Comparison of ENCODE assay signal across 16 mouse cellular contexts in genomic region chr4:140947487-140948440, GRCm38 (mm10). TPM values are rescaled to one million over a fixed set of nuclear protein-coding genes. Genes with fewer than 3 reads are reported as not detected.
DNase-seq lines count a peak whose midpoint lies in the region; ATAC-seq and TF ChIP-seq lines count a peak whose summit lies in the region.
"Had no signal": no experiment of that assay in that cellular context is flagged by ENCODE, and none has a peak within 500 bp of the region (broad histone marks: within the 10 kb centered on the region; RNA-seq: fewer than 3 reads in every experiment).

No protein-coding gene starts in this region.

- no peak for TF ChIP-seq POLR2A in kidney, adult 2 months (IDR thresholded peaks at IDR 0.05; ENCODE audit: low read depth, low read length)
- TF ChIP-seq POLR2A in spleen, adult 2 months (IDR thresholded peaks at IDR 0.05; ENCODE audit: low read depth, low read length), result no peak

- H3K27me3 ChIP-seq in kidney, adult 2 months (replicated peaks; ENCODE audit: control insufficient read depth, insufficient read depth, low read length), result no peaks in the 10 kb centered on the region
- no peaks in the 10 kb centered on the region for H3K27me3 ChIP-seq in spleen, adult 2 months (ENCODE audit: control insufficient read depth, insufficient read depth, low read length)
- H3K27me3 ChIP-seq in neural tube, embryonic 15.5 days (replicated peaks), result no peaks in the 10 kb centered on the region
- H3K27me3 ChIP-seq: limb, embryonic 12.5 days; megakaryocyte, embryonic 14.5 days had no signal

- no peak for TF ChIP-seq CTCF in kidney, adult 2 months (conservative IDR thresholded peaks at IDR 0.05; ENCODE audit: insufficient read depth, insufficient read length, low read depth, low read length)
- TF ChIP-seq CTCF in spleen, adult 2 months (IDR thresholded peaks at IDR 0.05; ENCODE audit: extremely low read depth, insufficient read depth, insufficient read length, insufficient replicate concordance), result no peak

- no peaks in the 10 kb centered on the region for H3K36me3 ChIP-seq in kidney, adult 2 months (ENCODE audit: control insufficient read depth, insufficient read depth, low read length)
- H3K36me3 ChIP-seq in spleen, adult 2 months (ENCODE audit: control insufficient read depth, insufficient read depth, low read length), result no peaks in the 10 kb centered on the region
- no peaks in the 10 kb centered on the region for H3K36me3 ChIP-seq in neural tube, embryonic 15.5 days
- H3K36me3 ChIP-seq: heart, embryonic 10.5 days; limb, embryonic 12.5 days had no signal

- H3K4me3 ChIP-seq in kidney, adult 2 months (ENCODE audit: insufficient read depth, low read depth, low read length), result no peak overlapping the region
- no peak overlapping the region for H3K4me3 ChIP-seq in spleen, adult 2 months (ENCODE audit: extremely low read depth, insufficient read depth, insufficient read length)
- no peak overlapping the region for H3K4me3 ChIP-seq in neural tube, embryonic 15.5 days (replicated peaks)
- H3K4me3 ChIP-seq: heart, embryonic 10.5 days; limb, embryonic 12.5 days; megakaryocyte, embryonic 14.5 days had no signal

- no peak overlapping the region for H3K4me2 ChIP-seq in neural tube, embryonic 15.5 days
- H3K4me2 ChIP-seq: limb, embryonic 12.5 days had no signal

- no peaks in the 10 kb centered on the region; the same call in 1 of the 2 replicates for H3K4me1 ChIP-seq in kidney, adult 2 months (ENCODE audit: control insufficient read depth, insufficient read depth, low read length)
- peaks cover 62% of the 10 kb centered on the region; the same call in 1 of the 2 replicates for H3K4me1 ChIP-seq in spleen, adult 2 months (ENCODE audit: control insufficient read depth, insufficient read depth, insufficient read length)
- no peaks in the 10 kb centered on the region for H3K4me1 ChIP-seq in neural tube, embryonic 15.5 days

- peak; percentile 24 for DNase-seq in kidney, adult 2 months
- DNase-seq in kidney, postnatal 14 days, result no peak
- DNase-seq in spleen, adult 2 months (ENCODE audit: low read depth in 1 of 2, low spot score in 2 of 2), result peak in 1 of 2 experiments; percentile 53
- DNase-seq in spleen, postnatal 14 days (ENCODE audit: low spot score in 2 of 2), result no peak
- DNase-seq in NIH3T3 (ENCODE audit: low read depth), result peak; percentile 30
- peak; percentile 64 to 82 for DNase-seq in natural killer cell, adult 2 months (ENCODE audit: low spot score in 2 of 2)
- no peak for DNase-seq in urinary bladder, postnatal 25 days (ENCODE audit: low spot score)
- DNase-seq: gastrocnemius, postnatal 14 days; heart, postnatal 36 days had no signal

- no peak overlapping the region; the same call in 1 of the 2 replicates for H3K27ac ChIP-seq in kidney, adult 2 months (ENCODE audit: insufficient read depth, low read depth, low read length)
- H3K27ac ChIP-seq in spleen, adult 2 months (ENCODE audit: insufficient read depth, low read length), result peak overlapping the region; percentile 78
- H3K27ac ChIP-seq in neural tube, embryonic 15.5 days (replicated peaks), result no peak overlapping the region
- H3K27ac ChIP-seq: heart, embryonic 10.5 days; hindbrain, postnatal 0 days; limb, embryonic 12.5 days; liver, embryonic 14.5 days had no signal

- ATAC-seq in neural tube, embryonic 15.5 days (ENCODE audit: low FRiP score), result no peak
- ATAC-seq: forebrain, embryonic 16.5 days; hindbrain, postnatal 0 days had no signal

- no peaks in the 10 kb centered on the region for H3K9me3 ChIP-seq in neural tube, embryonic 15.5 days (replicated peaks)
- H3K9me3 ChIP-seq: megakaryocyte, embryonic 14.5 days had no signal

- no peak overlapping the region for H3K9ac ChIP-seq in neural tube, embryonic 15.5 days (replicated peaks)
- H3K9ac ChIP-seq: limb, embryonic 12.5 days; liver, embryonic 14.5 days had no signal

- 63% methylated on average over 12 of the region's 12 CpGs for WGBS in kidney, adult 2 months
- 51% methylated on average over 12 of the region's 12 CpGs for WGBS in spleen, adult 2 months
- 86% methylated on average over 12 of the region's 12 CpGs for WGBS in neural tube, embryonic 15.5 days

RNA-seq across cellular contexts. Expression of gene Sdhb, which starts 13.2 kb away (rescaled TPM):
- polyA plus RNA-seq in kidney, adult 2 months (2012; rRNA removed), result 655 and 703 TPM in 2 replicates
- polyA plus RNA-seq in spleen, adult 2 months (2012; rRNA removed), result 66.0 and 79.2 TPM in 2 replicates
- polyA plus RNA-seq in neural tube, embryonic 15.5 days (2015; fragmentation: Nextera tagmentation; extraction: Ambion mirVana), result 492 and 530 TPM in 2 replicates

RNA-seq across cellular contexts. Expression of gene Atp13a2, which starts 38.9 kb away (rescaled TPM):
- 46.3 and 56.0 TPM in 2 replicates for polyA plus RNA-seq in kidney, adult 2 months (2012; rRNA removed)
- polyA plus RNA-seq in spleen, adult 2 months (2012; rRNA removed), result 275 and 360 TPM in 2 replicates
- 162 and 188 TPM in 2 replicates for polyA plus RNA-seq in neural tube, embryonic 15.5 days (2015; fragmentation: Nextera tagmentation; extraction: Ambion mirVana)

RNA-seq across cellular contexts. Expression of gene Padi2, which starts 41.6 kb away (rescaled TPM):
- 4.9 and 5.1 TPM in 2 replicates for polyA plus RNA-seq in kidney, adult 2 months (2012; rRNA removed)
- polyA plus RNA-seq in spleen, adult 2 months (2012; rRNA removed), result 10.7 and 12.0 TPM in 2 replicates
- polyA plus RNA-seq in neural tube, embryonic 15.5 days (2015; fragmentation: Nextera tagmentation; extraction: Ambion mirVana), result 1.0 and 2.9 TPM in 2 replicates

Comparison
In these comparisons a context has a peak if more than half of its experiments do, and no peak if none do; other contexts are left out.
1. DNase-seq: peak in kidney, adult 2 months (single experiment), NIH3T3 (single experiment) and natural killer cell, adult 2 months (2 of 2); none in kidney, postnatal 14 days (single experiment), spleen, postnatal 14 days (0 of 2) and urinary bladder, postnatal 25 days (single experiment).